Mouse (Mus musculus): ENCODE results near the gene Aspg.

Gene Aspg

GRCm38 (mm10) chr12:112151980-112152362 lies 45.5 kb downstream of the Aspg start:
- peak; percentile 64 for DNase-seq

DNA sequence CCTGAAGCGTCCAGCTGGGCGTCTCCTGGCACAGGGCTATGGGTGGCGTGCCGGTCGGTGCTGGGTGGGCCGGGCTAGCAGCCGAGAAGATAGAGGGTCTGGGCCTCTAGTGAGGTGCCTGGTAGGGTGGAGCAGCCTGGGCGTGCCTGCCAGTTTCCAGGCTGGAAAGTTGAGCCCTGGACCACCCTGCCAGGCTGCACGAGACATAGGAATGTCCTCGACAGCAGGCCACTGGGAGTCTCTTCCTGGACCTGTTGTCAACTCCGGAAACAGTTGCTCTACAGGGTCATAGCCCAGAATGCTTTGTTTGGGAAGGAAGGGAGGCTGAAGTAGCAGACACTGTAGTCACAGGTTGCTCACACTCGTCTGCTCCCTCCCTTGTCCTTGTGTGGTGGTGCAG lies 47.1 kb downstream of the Aspg start:
- no peak for DNase-seq

GRCm38 (mm10) chr12:112154476-112154875 lies 48.0 kb downstream of the Aspg start:
- peak; percentile 44 for DNase-seq

GRCm38 (mm10) chr12:112155218-112156051 lies 49.0 kb downstream of the Aspg start:
- DNase-seq: peak; percentile 40

DNA sequence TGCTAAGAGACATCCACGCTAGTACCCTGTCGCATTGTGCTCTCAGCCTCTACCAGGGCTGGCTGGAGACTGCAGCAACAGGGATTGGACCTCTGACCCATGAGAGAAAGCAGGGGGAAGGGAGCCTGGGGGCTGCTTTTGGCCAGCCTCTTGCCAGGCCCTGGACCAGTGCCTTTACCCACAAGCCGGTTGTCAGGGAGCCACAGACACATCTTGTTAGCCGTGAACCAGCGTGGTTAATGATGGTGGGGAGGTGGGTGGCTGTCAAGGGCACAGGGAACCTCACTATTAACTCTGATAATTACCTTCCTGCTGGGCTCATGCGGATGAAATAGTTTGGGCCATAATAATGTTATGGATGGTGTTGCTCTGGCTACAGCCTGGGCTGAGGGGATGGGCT lies 50.3 kb downstream of the Aspg start:
- DNase-seq: no peak

DNA sequence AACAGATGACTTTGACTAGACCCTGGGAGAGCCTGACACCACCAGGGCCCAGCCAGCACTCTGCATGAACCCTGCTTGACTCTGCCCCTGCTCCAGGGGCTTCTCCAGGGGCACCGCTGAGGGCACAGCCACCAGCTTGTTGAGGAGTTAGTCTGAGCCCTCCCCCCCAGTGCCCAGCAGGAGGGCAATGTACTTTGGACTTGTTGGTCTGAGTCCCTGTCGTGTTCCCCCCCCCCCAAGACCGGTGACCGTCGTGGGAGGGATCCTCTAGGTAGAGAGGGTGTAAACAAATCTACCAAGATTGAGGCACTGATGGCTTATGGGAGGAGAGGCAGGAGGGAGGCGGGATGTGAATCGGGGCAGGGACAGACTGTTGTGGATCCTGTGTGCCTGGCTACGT lies 51.8 kb downstream of the Aspg start:
- DNase-seq: no peak

DNA sequence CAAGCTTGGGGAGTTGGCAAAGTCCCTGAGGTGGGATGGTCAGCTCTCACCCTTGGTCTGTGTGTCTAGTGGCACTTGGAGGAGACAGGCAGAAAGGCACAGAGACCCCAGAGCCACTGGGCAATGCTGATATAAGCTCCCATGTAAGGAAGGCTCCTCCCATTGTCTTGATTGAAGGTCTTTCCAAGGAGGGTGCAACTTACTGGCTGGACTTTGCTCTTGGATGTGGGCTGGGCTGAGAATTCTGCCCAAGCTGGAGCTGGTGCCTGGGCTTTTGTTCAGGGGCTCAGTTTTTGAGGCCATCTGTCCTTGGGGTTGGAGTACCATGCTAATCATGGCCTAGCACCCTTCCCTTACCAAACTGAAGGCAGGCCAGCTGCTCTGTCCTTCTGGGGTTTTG lies 52.3 kb downstream of the Aspg start:
- no peak for DNase-seq

GRCm38 (mm10) chr12:112163981-112164839 lies 57.7 kb downstream of the Aspg start:
- DNase-seq: peak; percentile 66

- DNase-seq: no peak
Observed at GRCm38 (mm10) chr12:112164840-112165219, 58.4 kb downstream of the Aspg start.

GRCm38 (mm10) chr12:112169240-112169639 lies 62.8 kb downstream of the Aspg start:
- no peak for DNase-seq

DNA sequence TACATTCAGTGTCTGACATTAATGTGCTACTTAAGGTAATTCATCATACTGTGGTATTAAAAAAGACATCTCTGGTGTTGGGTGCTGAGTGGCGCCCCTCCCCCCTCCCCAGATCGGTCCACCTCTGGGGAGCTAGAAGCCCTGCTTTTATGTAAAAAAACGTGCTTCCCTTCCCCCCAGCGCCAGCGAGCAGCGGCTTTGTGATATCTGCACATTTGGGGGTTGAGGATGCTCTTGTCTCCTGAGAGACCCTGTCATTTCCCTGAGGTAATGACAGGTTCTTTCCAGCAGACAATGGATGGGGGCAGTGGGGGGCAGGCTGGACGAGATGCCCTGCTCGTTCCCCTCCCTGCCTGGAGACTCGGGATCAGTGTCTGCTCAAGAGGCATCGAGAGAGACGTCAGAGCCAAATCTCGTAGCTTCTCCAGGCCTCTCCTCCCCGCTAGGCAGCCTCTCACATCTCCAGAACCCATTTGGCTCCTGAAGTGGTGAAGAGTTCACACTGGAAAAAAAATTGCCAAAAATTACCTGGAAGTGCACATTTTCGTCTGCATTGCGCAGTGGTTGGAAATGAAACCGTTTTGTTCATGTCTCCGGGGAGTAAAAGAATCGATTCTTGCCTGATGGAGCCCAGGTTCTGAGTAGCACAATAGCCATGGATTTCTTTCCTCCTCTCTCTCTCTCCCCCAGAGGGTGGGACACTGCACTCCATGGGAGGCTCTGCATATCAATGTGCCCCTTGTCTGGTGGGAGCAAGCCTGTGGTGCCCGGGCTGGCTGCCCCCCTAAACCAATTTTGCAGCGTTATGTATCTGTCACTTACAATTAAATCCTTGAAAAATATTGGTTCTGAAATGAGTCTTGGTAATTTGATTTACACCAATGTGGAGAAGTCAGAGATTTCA lies 64.4 kb downstream of the Aspg start:
- DNase-seq: no peak

DNA sequence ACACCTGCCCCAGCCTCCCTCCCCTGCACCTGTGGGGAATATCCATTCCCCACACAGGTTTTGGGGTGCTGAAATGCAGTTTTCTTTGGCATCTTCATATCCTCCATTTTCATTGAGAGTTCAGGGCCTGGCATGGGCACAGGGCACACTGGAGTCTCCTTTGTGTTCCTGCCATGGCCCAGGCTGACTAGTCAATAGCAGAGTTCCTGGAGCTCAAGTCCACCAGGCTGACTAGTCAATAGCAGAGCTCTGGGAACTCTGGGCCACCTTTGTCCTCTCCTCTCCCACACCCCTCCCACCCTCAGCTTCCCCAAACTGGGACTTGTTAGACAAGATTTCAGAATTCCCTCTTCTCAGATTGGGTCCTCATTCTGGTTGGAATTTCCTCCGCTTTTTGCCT lies 65.2 kb downstream of the Aspg start:
- DNase-seq: peak; percentile 51

- no peak for DNase-seq
Observed at GRCm38 (mm10) chr12:112172214-112172613, 65.7 kb downstream of the Aspg start.

All from embryo, embryonic 11 days (tissue).